Mouse (Mus musculus) embryo, embryonic 11 days (tissue): ENCODE measurements at regions not wholly inside any gene's neighbourhood (a gene's known extent, or its start where the extent isn't known, plus 50 kb on each side); places are given as distances from the start of the nearest gene placed in this dataset.
A peak's percentile ranks its signal among the peaks of the same experiment; 100 is the strongest.

ENCODE experiments used
- DNase-seq: peaks from one replicate; pipeline ENCODE4 v3.0.0-alpha.2; 2015

- no peak for DNase-seq
These were observed 148.5 kb upstream of the Adamts16 start for GRCm38 (mm10) chr13:70989999-70990645.

- DNase-seq: no peak
These were observed 137.7 kb upstream of the Adamts16 start for GRCm38 (mm10) chr13:70979344-70979743.

GRCm38 (mm10) chr13:70978547-70979307, 137.1 kb upstream of the Adamts16 start:
- no peak for DNase-seq

- DNase-seq: peak; percentile 19
These were observed 128.0 kb upstream of the Adamts16 start for GRCm38 (mm10) chr13:70969596-70969995.

- no peak for DNase-seq
These were observed 126.2 kb upstream of the Adamts16 start for GRCm38 (mm10) chr13:70967781-70968180.

- DNase-seq: peak; percentile 33
These were observed 121.8 kb upstream of the Adamts16 start for GRCm38 (mm10) chr13:70963384-70963783.

- DNase-seq: peak; percentile 28
These were observed 92.9 kb upstream of the Adamts16 start for GRCm38 (mm10) chr13:70934309-70935037.

- DNase-seq: no peak
These were observed 72.2 kb upstream of the Adamts16 start for GRCm38 (mm10) chr13:70913834-70914233.

- no peak for DNase-seq
These were observed 69.3 kb upstream of the Adamts16 start for GRCm38 (mm10) chr13:70910934-70911333.

- no peak for DNase-seq
These were observed 63.2 kb upstream of the Adamts16 start for GRCm38 (mm10) chr13:70904834-70905233.

- peak; percentile 5 for DNase-seq
These were observed 62.2 kb upstream of the Adamts16 start for GRCm38 (mm10) chr13:70903831-70904230.

- DNase-seq: no peak
These were observed 61.5 kb upstream of the Adamts16 start for GRCm38 (mm10) chr13:70903150-70903549.

- DNase-seq: no peak
These were observed 61.1 kb upstream of the Adamts16 start for GRCm38 (mm10) chr13:70902727-70903126.

- no peak for DNase-seq
These were observed 50.0 kb upstream of the Adamts16 start for GRCm38 (mm10) chr13:70891634-70892033.
